Mouse (Mus musculus): ENCODE measurements around the gene Gm20449. TPM values are rescaled to one million over a fixed set of nuclear protein-coding genes. Genes with fewer than 3 reads are reported as not detected.
"Not testable (repeated sequence)": the region's sequence is repeated elsewhere in the genome, so short reads cannot be mapped to it uniquely, and the experiment has no call there.

The Gm20449 gene
- polyA plus RNA-seq (2014; fragmentation: Nextera tagmentation; extraction: Ambion mirVana): 0.05 and 0.20 TPM in 2 replicates

DNA sequence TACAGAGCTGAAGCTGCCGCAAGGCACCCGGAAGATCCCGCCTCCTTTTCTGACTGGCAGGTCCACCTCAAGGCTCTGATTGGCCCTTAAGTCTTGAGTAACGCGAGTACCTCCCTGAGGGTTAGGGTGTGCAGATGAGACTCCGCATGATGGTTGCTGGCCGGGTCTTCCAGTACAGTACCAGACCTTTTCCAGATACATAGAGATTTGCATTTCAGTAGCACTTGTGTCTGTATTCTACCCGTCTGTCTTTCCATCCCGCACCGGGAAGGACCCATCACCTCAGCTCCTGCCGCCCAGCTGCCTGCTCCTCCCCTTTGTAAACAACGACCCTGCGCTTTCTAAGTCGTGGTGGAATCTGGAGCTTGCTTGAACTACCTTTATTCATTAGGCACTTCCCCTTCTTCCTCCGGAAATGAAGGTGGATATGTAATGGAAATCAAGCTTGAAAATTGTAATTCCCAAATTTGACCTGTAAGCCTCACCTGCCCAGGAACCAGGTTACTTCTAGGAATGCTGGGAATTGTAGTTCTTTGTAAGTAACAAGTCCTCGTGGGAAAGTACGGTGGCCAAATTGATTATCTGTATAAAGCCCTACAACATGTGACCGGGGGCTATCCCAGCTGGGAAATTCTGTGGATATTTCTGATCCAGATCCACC, at the start of gene Gm20449, which contains the start of gene AW146154:
Gm20449 (minus strand) TSS at position 29 of the 661 bp plus-strand sequence.
AW146154 (minus strand) TSS at position 502 of the 661 bp plus-strand sequence.
- ATAC-seq (ENCODE audit: insufficient number of reproducible peaks, insufficient read depth, low FRiP score, low read depth): peak; percentile 96
- Histone ChIP-seq H3K4me1 (ENCODE audit: control insufficient read depth in 2 of 2, insufficient read depth in 2 of 2, low read length in 2 of 2) (no peaks in the 10 kb centered on the region), H3K27me3 (ENCODE audit: control insufficient read depth, insufficient read depth, low read length) (no peaks in the 10 kb centered on the region), H3K4me3 (ENCODE audit: control insufficient read depth in 1 of 2, insufficient read depth in 1 of 2, low read depth in 1 of 2, low read length in 2 of 2) (peak within 1 kb of the TSS; percentile 61 to 76), H3K9ac (ENCODE audit: low read length) (peak within 1 kb of the TSS; percentile 75), H3K36me3 (ENCODE audit: control insufficient read depth, insufficient read depth, low read length) (peaks cover 5% of the 10 kb centered on the region; the same call in 1 of the 2 replicates), H3K27ac (replicated peaks in 1 of 2; ENCODE audit: control insufficient read depth in 1 of 2, insufficient read depth in 1 of 2, low read depth in 2 of 2, low read length in 2 of 2) (peak within 1 kb of the TSS; percentile 69 to 71), H3K9me3 (ENCODE audit: control insufficient read depth, low read length) (no peaks in the 10 kb centered on the region), H3K4me2 (ENCODE audit: low read length) (peak within 1 kb of the TSS; percentile 97)
- 0% methylated on average over 18 of the region's 18 CpGs for WGBS

DNA sequence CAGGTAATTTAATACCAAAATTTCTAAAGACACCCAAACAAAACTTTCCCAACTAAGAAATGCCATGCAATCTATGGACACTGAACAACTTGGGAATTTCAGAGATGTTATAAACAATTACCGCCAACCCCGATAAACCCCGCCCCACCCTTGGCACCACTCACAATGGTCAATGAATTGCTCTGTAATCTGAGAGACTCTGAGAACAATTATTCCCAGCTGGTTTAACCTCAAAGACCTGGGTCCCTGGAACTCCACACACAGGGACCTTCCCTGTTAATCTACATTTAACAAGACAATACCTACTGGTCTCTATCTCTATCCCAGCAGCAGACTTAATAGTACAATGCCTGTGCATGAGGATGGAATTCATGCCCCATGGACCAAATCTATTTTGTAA, 13.5 kb upstream of the Gm20449 start:
- 83% methylated on average over 3 of the region's 3 CpGs for WGBS
- H3K27ac ChIP-seq (replicated peaks in 1 of 2; ENCODE audit: control insufficient read depth in 1 of 2, insufficient read depth in 1 of 2, low read depth in 2 of 2, low read length in 2 of 2): no peak overlapping the region

DNA sequence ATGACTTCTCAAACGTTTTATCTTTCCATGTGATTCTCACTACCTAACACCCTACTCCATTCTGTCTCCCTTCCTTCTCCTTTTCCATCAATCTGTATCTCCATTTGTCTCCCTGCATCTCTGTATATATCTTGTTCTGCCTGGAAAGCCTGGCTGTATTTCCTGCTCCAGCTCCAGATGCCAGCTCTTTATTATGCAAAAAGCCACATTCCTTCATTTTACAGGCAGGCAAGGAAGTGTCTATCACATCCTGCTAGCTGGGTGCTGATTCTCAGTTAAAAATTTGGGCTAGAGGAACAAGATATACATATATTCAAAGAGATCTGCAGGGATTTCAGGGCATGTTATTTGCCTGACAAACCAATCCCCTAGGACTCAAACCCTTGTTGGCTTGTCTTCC, 13.0 kb upstream of the Gm20449 start:
- Histone ChIP-seq H3K27ac (replicated peaks in 1 of 2; ENCODE audit: control insufficient read depth in 1 of 2, insufficient read depth in 1 of 2, low read depth in 2 of 2, low read length in 2 of 2) (no peak overlapping the region), H3K9ac (ENCODE audit: low read length) (no peak overlapping the region), H3K9me3 (ENCODE audit: control insufficient read depth, low read length) (peaks cover 9% of the 10 kb centered on the region), H3K4me1 (ENCODE audit: control insufficient read depth in 2 of 2, insufficient read depth in 2 of 2, low read length in 2 of 2) (no peaks in the 10 kb centered on the region), H3K36me3 (ENCODE audit: control insufficient read depth, insufficient read depth, low read length) (no peaks in the 10 kb centered on the region), H3K27me3 (ENCODE audit: control insufficient read depth, insufficient read depth, low read length) (no peaks in the 10 kb centered on the region), H3K4me2 (ENCODE audit: low read length) (no peak overlapping the region), H3K4me3 (ENCODE audit: control insufficient read depth in 1 of 2, insufficient read depth in 1 of 2, low read depth in 1 of 2, low read length in 2 of 2) (no peak overlapping the region)
- ATAC-seq (ENCODE audit: insufficient number of reproducible peaks, insufficient read depth, low FRiP score, low read depth): no peak
- WGBS: 26% methylated on average over 1 of the region's 1 CpGs

More for the DNA sequence above, 13.5 kb upstream of the Gm20449 start:
- no peaks in the 10 kb centered on the region for H3K36me3 ChIP-seq (ENCODE audit: control insufficient read depth, insufficient read depth, low read length)
- no peaks in the 10 kb centered on the region for H3K27me3 ChIP-seq (ENCODE audit: control insufficient read depth, insufficient read depth, low read length)
- H3K4me3 ChIP-seq (ENCODE audit: control insufficient read depth in 1 of 2, insufficient read depth in 1 of 2, low read depth in 1 of 2, low read length in 2 of 2): no peak overlapping the region
- H3K9me3 ChIP-seq (ENCODE audit: control insufficient read depth, low read length): peaks cover 13% of the 10 kb centered on the region
- no peak overlapping the region for H3K4me2 ChIP-seq (ENCODE audit: low read length)
- H3K4me1 ChIP-seq (ENCODE audit: control insufficient read depth in 2 of 2, insufficient read depth in 2 of 2, low read length in 2 of 2): no peaks in the 10 kb centered on the region
- ATAC-seq (ENCODE audit: insufficient number of reproducible peaks, insufficient read depth, low FRiP score, low read depth): no peak
- no peak overlapping the region for H3K9ac ChIP-seq (ENCODE audit: low read length)

DNA sequence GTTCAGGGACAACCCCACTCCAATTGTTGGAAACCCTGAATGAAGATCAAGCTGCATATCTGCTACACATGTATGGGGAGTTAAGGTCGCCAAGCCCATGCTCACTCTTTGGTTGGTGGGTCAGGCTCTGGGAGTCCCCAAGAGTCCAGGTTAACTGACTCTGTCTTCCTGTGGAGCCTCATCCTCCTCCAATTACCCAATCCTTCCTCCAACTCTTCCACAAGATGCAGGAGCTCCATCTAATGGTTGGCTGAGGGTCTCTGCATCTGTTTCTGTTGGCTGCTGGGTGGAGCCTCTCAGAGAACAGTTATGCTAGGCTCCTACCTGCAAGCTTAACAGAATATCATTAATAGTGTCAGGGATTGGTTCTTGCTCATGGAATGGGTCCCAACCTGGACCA, 3.2 kb upstream of the Gm20449 start:
- no peaks in the 10 kb centered on the region for H3K4me1 ChIP-seq (ENCODE audit: control insufficient read depth in 2 of 2, insufficient read depth in 2 of 2, low read length in 2 of 2)
- ATAC-seq (ENCODE audit: insufficient number of reproducible peaks, insufficient read depth, low FRiP score, low read depth): no peak
- 19% methylated on average over 1 of the region's 1 CpGs for WGBS
- no peaks in the 10 kb centered on the region for H3K9me3 ChIP-seq (ENCODE audit: control insufficient read depth, low read length)
- no peaks in the 10 kb centered on the region for H3K36me3 ChIP-seq (ENCODE audit: control insufficient read depth, insufficient read depth, low read length)
- no peak overlapping the region for H3K9ac ChIP-seq (ENCODE audit: low read length)
- H3K4me3 ChIP-seq (ENCODE audit: control insufficient read depth in 1 of 2, insufficient read depth in 1 of 2, low read depth in 1 of 2, low read length in 2 of 2): no peak overlapping the region
- H3K27me3 ChIP-seq (ENCODE audit: control insufficient read depth, insufficient read depth, low read length): no peaks in the 10 kb centered on the region
- no peak overlapping the region for H3K4me2 ChIP-seq (ENCODE audit: low read length)
- no peak overlapping the region for H3K27ac ChIP-seq (replicated peaks in 1 of 2; ENCODE audit: control insufficient read depth in 1 of 2, insufficient read depth in 1 of 2, low read depth in 2 of 2, low read length in 2 of 2)

DNA sequence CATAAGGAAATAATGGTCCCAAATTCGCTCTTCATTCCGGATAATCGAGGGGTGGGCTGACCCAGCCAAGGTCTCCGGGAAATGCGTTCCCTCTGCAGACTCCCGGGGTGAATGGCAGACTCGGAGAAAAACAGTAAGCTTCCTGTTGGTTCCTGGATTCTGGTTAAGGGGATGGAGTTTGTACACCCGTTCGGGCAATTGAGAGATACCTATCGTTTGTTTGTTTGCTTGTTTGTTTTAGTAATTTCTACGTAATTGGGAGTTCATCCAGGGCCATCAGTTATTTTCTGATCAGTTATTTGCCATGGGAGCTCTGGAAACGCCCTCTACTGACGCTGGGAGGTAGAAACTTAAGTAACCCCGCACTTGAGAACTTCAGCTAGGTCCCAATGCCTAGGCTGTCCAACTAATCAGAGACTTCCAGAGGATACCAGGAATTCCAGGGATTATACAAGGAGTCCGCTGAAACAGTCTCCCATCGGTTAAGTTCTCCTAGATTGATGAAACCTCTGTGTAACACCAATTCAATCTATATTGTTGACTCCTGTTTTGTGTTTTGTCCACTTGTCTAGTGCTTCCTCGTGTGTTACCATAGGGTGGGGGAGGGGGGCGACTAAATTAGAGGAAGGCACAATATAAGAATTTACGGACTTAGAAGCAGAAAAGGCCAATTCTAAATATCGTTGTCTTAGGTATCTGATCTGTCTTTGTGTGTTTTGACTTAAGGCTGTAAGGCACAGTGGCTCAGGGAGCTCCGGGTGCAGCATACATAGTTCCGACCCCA, 1.1 kb upstream of the Gm20449 start:
- H3K9ac ChIP-seq (ENCODE audit: low read length): peak overlapping the region; percentile 75
- WGBS: 18% methylated on average over 22 of the region's 22 CpGs

DNA sequence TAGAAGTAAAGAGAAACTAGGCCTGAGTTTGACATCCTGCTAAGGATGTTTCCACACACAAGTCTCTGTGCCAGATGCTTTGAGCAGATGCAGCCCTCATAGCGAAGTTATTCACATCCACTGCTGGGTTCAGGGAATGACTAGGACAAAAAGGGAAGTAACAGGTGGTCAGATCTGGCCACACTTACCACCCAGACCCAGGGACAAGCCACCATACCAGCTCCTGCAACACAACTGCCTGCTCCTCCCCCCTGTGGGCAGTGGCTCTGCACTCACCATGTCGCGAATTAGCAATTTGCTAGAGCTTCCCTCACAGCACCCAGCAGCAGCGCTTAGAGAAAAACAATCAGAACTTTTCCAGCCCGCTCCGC, 214 bp downstream of the Gm20449 start:
- Histone ChIP-seq H3K27ac (replicated peaks in 1 of 2; ENCODE audit: control insufficient read depth in 1 of 2, insufficient read depth in 1 of 2, low read depth in 2 of 2, low read length in 2 of 2) (peak overlapping the region; percentile 69 to 71; a peak in 3 of 4 replicates), H3K4me3 (ENCODE audit: control insufficient read depth in 1 of 2, insufficient read depth in 1 of 2, low read depth in 1 of 2, low read length in 2 of 2) (peak overlapping the region; percentile 61 to 76), H3K9ac (ENCODE audit: low read length) (peak overlapping the region; percentile 75), H3K4me2 (ENCODE audit: low read length) (peak overlapping the region; percentile 97)
- not testable (repeated sequence) for H3K27me3 ChIP-seq (ENCODE audit: control insufficient read depth, insufficient read depth, low read length); H3K4me1 ChIP-seq (ENCODE audit: control insufficient read depth in 2 of 2, insufficient read depth in 2 of 2, low read length in 2 of 2); H3K9me3 ChIP-seq (ENCODE audit: control insufficient read depth, low read length); H3K36me3 ChIP-seq (ENCODE audit: control insufficient read depth, insufficient read depth, low read length)
- peak; percentile 37; the same call in 1 of the 2 replicates for ATAC-seq (ENCODE audit: insufficient number of reproducible peaks, insufficient read depth, low FRiP score, low read depth)
- under 1% methylated on average over 6 of the region's 6 CpGs for WGBS

More for the DNA sequence above, 1.1 kb upstream of the Gm20449 start:
- Histone ChIP-seq H3K4me1 (ENCODE audit: control insufficient read depth in 2 of 2, insufficient read depth in 2 of 2, low read length in 2 of 2) (no peaks in the 10 kb centered on the region), H3K36me3 (ENCODE audit: control insufficient read depth, insufficient read depth, low read length) (no peaks in the 10 kb centered on the region), H3K27ac (replicated peaks in 1 of 2; ENCODE audit: control insufficient read depth in 1 of 2, insufficient read depth in 1 of 2, low read depth in 2 of 2, low read length in 2 of 2) (no peak overlapping the region), H3K4me2 (ENCODE audit: low read length) (peak overlapping the region; percentile 97), H3K9me3 (ENCODE audit: control insufficient read depth, low read length) (no peaks in the 10 kb centered on the region), H3K4me3 (ENCODE audit: control insufficient read depth in 1 of 2, insufficient read depth in 1 of 2, low read depth in 1 of 2, low read length in 2 of 2) (peak overlapping the region; percentile 61 to 76), H3K27me3 (ENCODE audit: control insufficient read depth, insufficient read depth, low read length) (no peaks in the 10 kb centered on the region)
- no peak for ATAC-seq (ENCODE audit: insufficient number of reproducible peaks, insufficient read depth, low FRiP score, low read depth)

DNA sequence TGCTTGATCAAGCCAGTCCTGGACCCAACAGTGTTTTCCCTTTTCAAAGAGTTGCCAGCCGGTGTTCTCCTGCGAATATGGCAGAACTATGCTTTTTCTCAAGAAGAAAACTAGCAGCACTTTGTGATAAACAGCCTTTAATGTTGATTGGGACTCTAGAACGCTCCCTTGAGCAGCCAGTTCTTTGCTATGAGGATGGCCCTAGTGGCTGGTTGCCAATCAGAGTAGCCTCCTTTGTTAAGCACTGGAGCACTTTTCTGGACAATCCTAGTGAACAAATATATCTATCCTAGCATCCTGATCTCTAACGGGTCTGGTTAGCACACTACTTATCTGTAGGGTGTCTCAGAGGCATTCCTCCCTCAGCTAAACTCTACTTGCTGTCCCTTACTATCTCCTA, 753 bp downstream of the Gm20449 start:
- H3K9ac ChIP-seq (ENCODE audit: low read length): peak overlapping the region; percentile 75; the same call in 1 of the 2 replicates
- 50% methylated on average over 2 of the region's 4 CpGs for WGBS
- not testable (repeated sequence) for H3K27ac ChIP-seq (replicated peaks in 1 of 2; ENCODE audit: control insufficient read depth in 1 of 2, insufficient read depth in 1 of 2, low read depth in 2 of 2, low read length in 2 of 2); H3K27me3 ChIP-seq (ENCODE audit: control insufficient read depth, insufficient read depth, low read length); H3K36me3 ChIP-seq (ENCODE audit: control insufficient read depth, insufficient read depth, low read length); H3K4me1 ChIP-seq (ENCODE audit: control insufficient read depth in 2 of 2, insufficient read depth in 2 of 2, low read length in 2 of 2); H3K9me3 ChIP-seq (ENCODE audit: control insufficient read depth, low read length); ATAC-seq (ENCODE audit: insufficient number of reproducible peaks, insufficient read depth, low FRiP score, low read depth)
- H3K4me2 ChIP-seq (ENCODE audit: low read length): peak overlapping the region; percentile 97
- H3K4me3 ChIP-seq (ENCODE audit: control insufficient read depth in 1 of 2, insufficient read depth in 1 of 2, low read depth in 1 of 2, low read length in 2 of 2): peak overlapping the region in 1 of 2 experiments; percentile 76; a peak in 1 of 4 replicates

All from heart, embryonic 14.5 days (tissue).